ENCODE assay signal across 8 mouse cellular contexts in genomic region chrX:8251789-8252333, GRCm38 (mm10). TPM values are rescaled to one million over a fixed set of nuclear protein-coding genes. Genes with fewer than 3 reads are reported as not detected.
DNase-seq lines count a peak whose midpoint lies in the region; ATAC-seq and TF ChIP-seq lines count a peak whose summit lies in the region.

No protein-coding gene starts in this region.

- H3K27me3 ChIP-seq in C2C12 (ENCODE audit: control insufficient read depth, insufficient read depth, insufficient read length) = no peaks in the 10 kb centered on the region
- H3K27me3 ChIP-seq in forebrain, embryonic 14.5 days (replicated peaks; ENCODE audit: control insufficient read depth, insufficient read depth, low read length) = no peaks in the 10 kb centered on the region
- no peaks in the 10 kb centered on the region for H3K27me3 ChIP-seq in liver, embryonic 16.5 days (ENCODE audit: control insufficient read depth, insufficient read depth, low read depth, low read length)

- no peaks in the 10 kb centered on the region for H3K4me1 ChIP-seq in forebrain, embryonic 14.5 days (ENCODE audit: control insufficient read depth, insufficient read depth, low read length)
- H3K4me1 ChIP-seq in liver, embryonic 16.5 days (ENCODE audit: control insufficient read depth, low read depth, low read length) = no peaks in the 10 kb centered on the region; the same call in none of the 2 replicates

- H3K36me3 ChIP-seq in C2C12 (ENCODE audit: control insufficient read depth, insufficient read depth) = no peaks in the 10 kb centered on the region
- H3K36me3 ChIP-seq in forebrain, embryonic 14.5 days (ENCODE audit: control insufficient read depth, insufficient read depth, low read length) = no peaks in the 10 kb centered on the region
- H3K36me3 ChIP-seq in liver, embryonic 16.5 days (ENCODE audit: control insufficient read depth, insufficient read depth) = no peaks in the 10 kb centered on the region; the same call in 1 of the 2 replicates

- TF ChIP-seq CTCF in C2C12 (IDR thresholded peaks at IDR 0.05; ENCODE audit: control insufficient read depth, insufficient read depth, insufficient read length) = no peak

- ATAC-seq in frontal cortex, adult (ENCODE audit: low TSS enrichment) = peak; percentile 51; the same call in 1 of the 2 replicates
- peak; percentile 61 for ATAC-seq in forebrain, embryonic 14.5 days
- ATAC-seq in liver, embryonic 16.5 days (ENCODE audit: low read depth) = peak; percentile 35

- H3K27ac ChIP-seq in forebrain, embryonic 14.5 days (ENCODE audit: low read depth, low read length) = no peak overlapping the region
- peak overlapping the region; percentile 66 for H3K27ac ChIP-seq in liver, embryonic 16.5 days (ENCODE audit: low read length)

- H3K4me3 ChIP-seq in C2C12 (ENCODE audit: insufficient read depth, poor library complexity, severe bottlenecking) = peak overlapping the region; percentile 55
- peak overlapping the region; percentile 54 for H3K4me3 ChIP-seq in forebrain, embryonic 14.5 days (ENCODE audit: low read depth, low read length)
- H3K4me3 ChIP-seq in liver, embryonic 16.5 days (ENCODE audit: low read depth, low read length) = peak overlapping the region; percentile 78

- H3ac ChIP-seq in C2C12 (ENCODE audit: control insufficient read depth, insufficient read length, low read depth) = peak overlapping the region; percentile 43

- peak overlapping the region; percentile 53 for H3K4me2 ChIP-seq in forebrain, embryonic 14.5 days (ENCODE audit: low read length)
- peak overlapping the region; percentile 68 for H3K4me2 ChIP-seq in liver, embryonic 16.5 days (ENCODE audit: low read depth, low read length)

- no peak for DNase-seq in frontal cortex, postnatal 25 days (ENCODE audit: low spot score in 2 of 2)
- DNase-seq in forebrain, embryonic 14.5 days (ENCODE audit: low spot score) = no peak
- DNase-seq in left cerebral cortex, adult 8-10 months (ENCODE audit: low spot score in 2 of 2) = no peak
- DNase-seq in urinary bladder, adult 2 months (ENCODE audit: low spot score) = no peak
- no peak for DNase-seq in spleen, postnatal 4 days (ENCODE audit: low spot score in 2 of 2)

- H3K79me2 ChIP-seq in C2C12 (ENCODE audit: control insufficient read depth, insufficient read depth) = peaks cover 18% of the 10 kb centered on the region

- peaks cover 4% of the 10 kb centered on the region for H3K79me3 ChIP-seq in C2C12 (ENCODE audit: low read depth)

- peak overlapping the region; percentile 58; the same call in 1 of the 2 replicates for H3K9ac ChIP-seq in forebrain, embryonic 14.5 days (ENCODE audit: low read length)
- peak overlapping the region; percentile 79 for H3K9ac ChIP-seq in liver, embryonic 16.5 days (ENCODE audit: low read depth, low read length)

- WGBS in forebrain, embryonic 14.5 days = 32% methylated on average over 18 of the region's 18 CpGs
- WGBS in liver, embryonic 16.5 days (ENCODE audit: insufficient replicate concordance) = 12% methylated on average over 18 of the region's 18 CpGs

- no peaks in the 10 kb centered on the region for H3K9me3 ChIP-seq in forebrain, embryonic 14.5 days (replicated peaks; ENCODE audit: control insufficient read depth, low read length)
- no peaks in the 10 kb centered on the region for H3K9me3 ChIP-seq in liver, embryonic 16.5 days (replicated peaks; ENCODE audit: control insufficient read depth, low read length)

TF ChIP-seq in C2C12, 6 proteins besides CTCF, POLR2A, EP300 and RAD21:
- TF ChIP-seq FOSL1 (IDR thresholded peaks at IDR 0.05; ENCODE audit: insufficient read depth, low read length, poor library complexity, severe bottlenecking) (no peak), MAX (IDR thresholded peaks at IDR 0.05) (no peak), MYOG (IDR thresholded peaks at IDR 0.05; ENCODE audit: control insufficient read depth, extremely low read depth, insufficient read length) (no peak), CEBPB (IDR thresholded peaks at IDR 0.05; ENCODE audit: low read depth) (no peak), MYOD1 (IDR thresholded peaks at IDR 0.05; ENCODE audit: control insufficient read depth, insufficient read length, low read depth) (no peak), USF1 (IDR thresholded peaks at IDR 0.05; ENCODE audit: low read depth) (no peak)

RNA-seq across cellular contexts. Expression of gene Ftsj1, which starts 0.3 kb away (rescaled TPM):
- polyA plus RNA-seq in C2C12 (2012; fragmentation: generic; extraction: Trizol) = 36.1 TPM
- polyA plus RNA-seq in forebrain, embryonic 14.5 days (2014; fragmentation: Nextera tagmentation; extraction: Ambion mirVana) = 60.9 and 63.6 TPM in 2 replicates
- 29.3 and 30.7 TPM in 2 replicates for polyA plus RNA-seq in liver, embryonic 16.5 days (2015; fragmentation: Nextera tagmentation; extraction: Ambion mirVana)
- total RNA-seq in left cerebral cortex, adult 8-10 months (2022) = 10 to 100 TPM; 21.8 to 24.3 (median 23.1) TPM
- polyA plus RNA-seq in urinary bladder, adult 2 months (2012; rRNA removed) = 23.1 and 24.2 TPM in 2 replicates

RNA-seq across cellular contexts. Expression of gene Slc38a5, which starts 19.1 kb away (rescaled TPM):
- not detected for polyA plus RNA-seq in C2C12 (2012; fragmentation: generic; extraction: Trizol)
- 42.8 and 48.3 TPM in 2 replicates for polyA plus RNA-seq in forebrain, embryonic 14.5 days (2014; fragmentation: Nextera tagmentation; extraction: Ambion mirVana)
- 52.6 and 53.9 TPM in 2 replicates for polyA plus RNA-seq in liver, embryonic 16.5 days (2015; fragmentation: Nextera tagmentation; extraction: Ambion mirVana)
- 1 to 10 TPM; 3.0 to 4.2 (median 3.7) TPM for total RNA-seq in left cerebral cortex, adult 8-10 months (2022)
- 2.1 and 2.9 TPM in 2 replicates for polyA plus RNA-seq in urinary bladder, adult 2 months (2012; rRNA removed)

RNA-seq across cellular contexts. Expression of gene Porcn, which starts 45.5 kb away (rescaled TPM):
- 7.6 TPM for polyA plus RNA-seq in C2C12 (2012; fragmentation: generic; extraction: Trizol)
- polyA plus RNA-seq in forebrain, embryonic 14.5 days (2014; fragmentation: Nextera tagmentation; extraction: Ambion mirVana) = 35.4 and 42.0 TPM in 2 replicates
- polyA plus RNA-seq in liver, embryonic 16.5 days (2015; fragmentation: Nextera tagmentation; extraction: Ambion mirVana) = 1.0 and 1.3 TPM in 2 replicates
- 10 to 100 TPM; 66.0 to 71.8 (median 70.8) TPM for total RNA-seq in left cerebral cortex, adult 8-10 months (2022)
- 40.1 and 41.2 TPM in 2 replicates for polyA plus RNA-seq in urinary bladder, adult 2 months (2012; rRNA removed)

RNA-seq across cellular contexts. Expression of gene Ebp, which starts 58.5 kb away (rescaled TPM):
- 73.1 TPM for polyA plus RNA-seq in C2C12 (2012; fragmentation: generic; extraction: Trizol)
- polyA plus RNA-seq in forebrain, embryonic 14.5 days (2014; fragmentation: Nextera tagmentation; extraction: Ambion mirVana) = 25.3 and 28.5 TPM in 2 replicates
- polyA plus RNA-seq in liver, embryonic 16.5 days (2015; fragmentation: Nextera tagmentation; extraction: Ambion mirVana) = 82.8 and 90.1 TPM in 2 replicates
- total RNA-seq in left cerebral cortex, adult 8-10 months (2022) = 10 to 100 TPM; 27.4 to 35.9 (median 33.1) TPM
- 30.5 and 33.0 TPM in 2 replicates for polyA plus RNA-seq in urinary bladder, adult 2 months (2012; rRNA removed)

Comparison
In these comparisons a context has a peak if more than half of its experiments do, and no peak if none do; other contexts are left out.
1. RNA of gene Slc38a5, which starts 19.1 kb away (polyA plus RNA-seq): 52.6 to 53.9 TPM in liver, embryonic 16.5 days and 42.8 to 48.3 TPM in forebrain, embryonic 14.5 days; 2.1 to 2.9 TPM in urinary bladder, adult 2 months and not detected in C2C12 (single experiment); every median in the first group is over 10 times any median in the second.
2. Peak in every context shown above with its lines, with median percentiles within 50 percentile points of each other: ATAC-seq and H3K4me3 ChIP-seq.